ENCODE assay signal across 8 mouse cellular contexts in the genomic region with DNA sequence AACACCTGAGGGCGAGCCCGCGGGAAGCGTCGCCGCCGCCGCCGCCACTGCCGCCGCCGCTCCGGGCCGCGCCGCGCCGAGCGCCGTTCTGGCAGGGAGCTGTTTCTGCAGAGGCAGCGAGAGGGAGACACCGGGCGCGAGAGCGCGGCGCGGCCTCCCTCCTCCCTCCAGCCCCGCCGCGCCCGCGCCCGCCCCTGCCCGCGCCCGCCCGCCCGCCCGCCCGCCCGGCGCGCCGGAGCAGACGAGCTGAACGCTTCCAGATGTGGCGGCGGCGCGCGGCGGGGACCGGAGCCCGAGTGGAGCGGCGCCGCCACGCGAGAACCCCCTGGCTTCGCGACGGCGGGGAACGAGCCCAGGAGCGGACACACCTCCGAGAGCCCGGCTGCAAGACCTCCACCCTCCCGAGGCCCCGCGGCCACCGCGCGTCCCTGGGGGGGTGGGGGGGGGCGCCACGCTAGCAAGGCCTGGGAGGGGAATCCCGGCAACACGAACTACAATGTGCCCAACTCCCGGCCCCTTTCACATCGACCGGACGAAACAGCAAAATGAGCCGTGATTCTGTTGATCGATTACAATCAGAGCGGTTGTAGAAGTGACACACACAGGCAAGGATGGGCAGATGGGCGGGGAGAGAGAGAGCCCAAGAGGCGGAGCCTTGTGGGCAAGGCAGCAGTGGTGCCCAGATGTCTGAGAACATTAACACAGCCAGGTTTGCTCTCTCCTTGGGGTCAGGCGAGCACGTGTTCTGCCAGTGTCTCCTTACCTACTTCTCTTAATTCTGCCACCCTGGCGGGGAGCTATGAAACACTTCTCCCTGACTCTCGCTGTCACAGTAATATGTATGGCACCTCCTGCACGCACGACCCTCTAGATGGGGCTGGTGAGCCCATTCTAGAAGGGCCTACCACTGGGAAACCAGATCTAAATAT.
DNase-seq lines count a peak whose midpoint lies in the region; ATAC-seq and TF ChIP-seq lines count a peak whose summit lies in the region.

No protein-coding gene starts in this region.

- ATAC-seq in CD4-positive, CD25-positive, alpha-beta regulatory T cell, adult 4 months = peak; percentile 37
- ATAC-seq in heart, embryonic 12.5 days (ENCODE audit: insufficient number of reproducible peaks, low FRiP score) = peak; percentile 64
- peak; percentile 66 for ATAC-seq in limb, embryonic 14.5 days (ENCODE audit: low FRiP score, low read depth)
- peak; percentile 80 for ATAC-seq in midbrain, embryonic 14.5 days (ENCODE audit: low FRiP score, low TSS enrichment)
- ATAC-seq in stomach, embryonic 15.5 days (ENCODE audit: insufficient read depth, low FRiP score, low read depth) = peak; percentile 67

- H3K36me3 ChIP-seq in heart, embryonic 12.5 days = no peaks in the 10 kb centered on the region
- H3K36me3 ChIP-seq in limb, embryonic 14.5 days (ENCODE audit: control insufficient read depth, insufficient read depth, low read length) = no peaks in the 10 kb centered on the region
- H3K36me3 ChIP-seq in midbrain, embryonic 14.5 days (ENCODE audit: control insufficient read depth, insufficient read depth, low read length) = no peaks in the 10 kb centered on the region
- no peaks in the 10 kb centered on the region for H3K36me3 ChIP-seq in stomach, embryonic 15.5 days

- TF ChIP-seq CTCF in embryonic fibroblast, embryonic 13.5 days (IDR thresholded peaks at IDR 0.05; ENCODE audit: borderline replicate concordance, insufficient read depth, low read length) = peak; percentile 62; the same call in 1 of the 2 replicates

- H3K27ac ChIP-seq in embryonic fibroblast, embryonic 13.5 days (ENCODE audit: insufficient read depth, low read length) = peak overlapping the region; percentile 81
- H3K27ac ChIP-seq in heart, embryonic 12.5 days (ENCODE audit: poor library complexity, severe bottlenecking) = peak overlapping the region; percentile 45
- H3K27ac ChIP-seq in limb, embryonic 14.5 days (replicated peaks; ENCODE audit: low read depth, low read length) = peak overlapping the region; percentile 94
- peak overlapping the region; percentile 95 for H3K27ac ChIP-seq in midbrain, embryonic 14.5 days (replicated peaks; ENCODE audit: low read depth, low read length)
- peak overlapping the region; percentile 82 for H3K27ac ChIP-seq in stomach, embryonic 15.5 days

- 0 out of 2 replicates have a peak, but pooled peaks cover 3% of the 10 kb centered on the region for H3K4me1 ChIP-seq in embryonic fibroblast, embryonic 13.5 days (ENCODE audit: control insufficient read depth, insufficient read depth, low read length)
- H3K4me1 ChIP-seq in heart, embryonic 12.5 days (replicated peaks) = peaks cover 61% of the 10 kb centered on the region
- peaks cover 13% of the 10 kb centered on the region; the same call in 1 of the 2 replicates for H3K4me1 ChIP-seq in limb, embryonic 14.5 days (ENCODE audit: control insufficient read depth, insufficient read depth, low read length)
- peaks cover 16% of the 10 kb centered on the region for H3K4me1 ChIP-seq in midbrain, embryonic 14.5 days (ENCODE audit: control insufficient read depth, insufficient read depth, low read length)
- no peaks in the 10 kb centered on the region; the same call in 1 of the 2 replicates for H3K4me1 ChIP-seq in stomach, embryonic 15.5 days

- H3K9ac ChIP-seq in heart, embryonic 12.5 days = peak overlapping the region; percentile 85
- H3K9ac ChIP-seq in limb, embryonic 14.5 days (ENCODE audit: low read depth, low read length, severe bottlenecking) = peak overlapping the region; percentile 83
- peak overlapping the region; percentile 87 for H3K9ac ChIP-seq in midbrain, embryonic 14.5 days (replicated peaks; ENCODE audit: low read length)
- peak overlapping the region; percentile 56; the same call in 1 of the 2 replicates for H3K9ac ChIP-seq in stomach, embryonic 15.5 days

- TF ChIP-seq POLR2A in embryonic fibroblast, embryonic 13.5 days (IDR thresholded peaks at IDR 0.05; ENCODE audit: low read depth, low read length) = peak; percentile 60
- no peak for TF ChIP-seq POLR2A in limb, embryonic 14.5 days (IDR thresholded peaks at IDR 0.05; ENCODE audit: borderline replicate concordance, extremely low read depth, insufficient read depth, insufficient read length)

- H3K9me3 ChIP-seq in heart, embryonic 12.5 days (replicated peaks) = no peaks in the 10 kb centered on the region
- H3K9me3 ChIP-seq in limb, embryonic 14.5 days (ENCODE audit: control insufficient read depth, low read length) = no peaks in the 10 kb centered on the region
- no peaks in the 10 kb centered on the region for H3K9me3 ChIP-seq in midbrain, embryonic 14.5 days (ENCODE audit: control insufficient read depth, low read length)
- H3K9me3 ChIP-seq in stomach, embryonic 15.5 days = no peaks in the 10 kb centered on the region

- peaks cover 21% of the 10 kb centered on the region; the same call in 1 of the 2 replicates for H3K27me3 ChIP-seq in heart, embryonic 12.5 days (replicated peaks)
- 0 out of 2 replicates have a peak, but pooled peaks cover 4% of the 10 kb centered on the region for H3K27me3 ChIP-seq in limb, embryonic 14.5 days (ENCODE audit: control insufficient read depth, insufficient read depth, low read length)
- peaks cover 13% of the 10 kb centered on the region; the same call in 1 of the 2 replicates for H3K27me3 ChIP-seq in midbrain, embryonic 14.5 days (ENCODE audit: control insufficient read depth, insufficient read depth, low read length)
- H3K27me3 ChIP-seq in stomach, embryonic 15.5 days (replicated peaks) = peaks cover 43% of the 10 kb centered on the region

- peak overlapping the region; percentile 86 for H3K4me3 ChIP-seq in embryonic fibroblast, embryonic 13.5 days (ENCODE audit: insufficient read depth, low read length)
- peak overlapping the region; percentile 71 for H3K4me3 ChIP-seq in heart, embryonic 12.5 days
- H3K4me3 ChIP-seq in limb, embryonic 14.5 days (replicated peaks; ENCODE audit: low read length) = peak overlapping the region; percentile 67
- H3K4me3 ChIP-seq in midbrain, embryonic 14.5 days (replicated peaks; ENCODE audit: low read depth, low read length) = peak overlapping the region; percentile 68
- peak overlapping the region; percentile 63 for H3K4me3 ChIP-seq in stomach, embryonic 15.5 days (replicated peaks)

- peak; percentile 88 for DNase-seq in brain, adult 2 months (ENCODE audit: low read depth, low spot score)
- DNase-seq in kidney, adult 9 months = peak; percentile 27
- peak; percentile 78 for DNase-seq in limb, embryonic 14.5 days (ENCODE audit: low spot score)
- peak; percentile 89 for DNase-seq in midbrain, embryonic 14.5 days

- under 1% methylated on average over 62 of the region's 93 CpGs for WGBS in heart, embryonic 12.5 days
- WGBS in limb, embryonic 14.5 days = under 1% methylated on average over 27 of the region's 93 CpGs
- under 1% methylated on average over 73 of the region's 93 CpGs for WGBS in midbrain, embryonic 14.5 days
- WGBS in stomach, embryonic 15.5 days = under 1% methylated on average over 56 of the region's 93 CpGs

- peak overlapping the region; percentile 94 for H3K4me2 ChIP-seq in heart, embryonic 12.5 days
- peak overlapping the region; percentile 89 for H3K4me2 ChIP-seq in limb, embryonic 14.5 days (replicated peaks; ENCODE audit: low read depth, low read length, severe bottlenecking)
- H3K4me2 ChIP-seq in midbrain, embryonic 14.5 days (ENCODE audit: low read length) = peak overlapping the region; percentile 86
- peak overlapping the region; percentile 95 for H3K4me2 ChIP-seq in stomach, embryonic 15.5 days

Comparison
In these comparisons a context has a peak if more than half of its experiments do, and no peak if none do; other contexts are left out.
1. Peak in every context shown above with its lines: DNase-seq, ATAC-seq, H3K4me3 ChIP-seq and H3K27ac ChIP-seq.
2. DNase-seq: peak in every context shown above with its lines; median percentile 89 in midbrain, embryonic 14.5 days; 88 in brain, adult 2 months; 78 in limb, embryonic 14.5 days; 27 in kidney, adult 9 months.
3. H3K27ac ChIP-seq: peak in every context shown above with its lines; median percentile 95 in midbrain, embryonic 14.5 days; 94 in limb, embryonic 14.5 days; 82 in stomach, embryonic 15.5 days; 81 in embryonic fibroblast, embryonic 13.5 days; 45 in heart, embryonic 12.5 days.